Mouse (Mus musculus): ENCODE measurements around the gene Aggf1.
A peak's percentile ranks its signal among the peaks of the same experiment; 100 is the strongest.

The Aggf1 gene

DNA sequence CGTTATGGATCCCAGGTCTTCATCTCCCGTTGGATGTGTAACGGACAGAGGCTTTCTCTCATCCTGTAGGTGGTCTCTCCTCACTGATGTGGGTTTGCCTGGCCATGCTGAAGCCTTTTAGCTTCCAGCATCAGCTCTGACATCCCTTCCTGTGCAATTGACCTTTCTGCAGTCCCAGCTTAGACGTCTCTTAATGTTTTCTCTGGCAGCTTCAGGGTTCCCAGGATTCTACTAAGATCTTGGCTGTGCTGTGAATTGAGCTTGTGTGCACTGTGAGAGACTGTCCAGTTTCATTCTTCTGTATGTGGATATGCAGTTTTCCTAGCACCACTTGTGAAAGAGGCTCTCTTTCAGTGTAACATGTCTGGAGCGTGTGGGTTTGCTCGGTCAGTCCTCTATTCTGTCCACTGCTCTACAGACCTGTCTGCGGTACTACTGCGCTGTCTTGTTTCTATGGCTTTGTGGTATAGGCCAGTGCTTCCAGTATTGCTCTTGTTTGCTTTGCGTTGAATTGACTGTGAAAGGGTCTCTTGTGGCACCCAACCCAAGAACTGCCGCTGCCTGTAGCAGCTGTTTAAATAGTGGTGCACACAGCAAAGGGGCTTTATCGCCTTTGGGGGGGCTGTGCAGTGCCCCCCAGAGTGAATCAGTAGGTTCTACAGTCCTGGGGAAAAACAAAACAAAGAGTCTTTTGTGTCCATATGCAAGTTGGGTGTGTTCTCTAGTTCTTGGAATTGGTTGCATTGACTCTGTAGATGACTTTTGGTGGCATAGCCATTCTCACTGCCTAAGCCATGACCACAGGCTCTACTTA is 42.9 kb downstream of the Aggf1 start:
- DNase-seq (ENCODE audit: low spot score) = no peak

DNA sequence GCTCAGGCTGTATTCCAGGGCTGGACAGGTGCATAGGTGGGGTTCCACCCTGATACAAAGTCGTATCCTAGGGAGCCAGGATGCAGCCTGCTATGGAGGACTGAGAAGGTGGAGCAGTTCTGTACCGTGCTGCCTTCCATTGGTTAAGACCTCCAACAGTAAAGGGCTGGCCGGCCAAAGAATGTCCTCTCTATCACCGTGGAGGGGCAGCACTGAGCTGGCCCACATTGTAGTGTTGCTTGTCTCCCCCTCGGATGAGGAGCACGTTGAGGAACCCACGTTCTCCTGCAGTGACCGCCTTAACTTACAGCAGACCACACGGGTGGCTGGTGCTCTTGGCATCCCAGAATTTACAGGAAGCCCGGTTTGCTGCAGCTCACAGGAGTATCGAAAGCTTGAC is 44.6 kb downstream of the Aggf1 start:
- DNase-seq (ENCODE audit: low spot score) = no peak

DNA sequence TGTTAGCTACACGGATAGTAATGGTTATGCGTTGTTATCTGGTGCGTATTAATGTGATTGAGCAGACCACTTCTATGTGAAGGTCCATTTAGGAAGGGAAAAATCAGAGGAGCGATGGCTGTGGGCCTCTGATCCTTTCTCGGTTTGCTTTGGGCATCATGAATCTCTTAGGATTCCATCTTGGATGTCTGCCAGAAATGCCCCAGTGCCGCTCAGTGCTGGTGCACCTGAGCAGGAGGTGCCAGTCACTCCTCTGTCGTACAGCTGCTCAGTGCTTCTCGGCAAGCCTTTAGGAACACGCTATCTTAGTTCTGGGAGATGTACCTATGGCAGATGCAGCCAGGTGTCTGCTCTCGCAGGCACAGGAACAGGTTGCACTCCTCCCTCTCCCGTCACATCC is 46.4 kb downstream of the Aggf1 start:
- no peak for DNase-seq (ENCODE audit: low spot score)

DNA sequence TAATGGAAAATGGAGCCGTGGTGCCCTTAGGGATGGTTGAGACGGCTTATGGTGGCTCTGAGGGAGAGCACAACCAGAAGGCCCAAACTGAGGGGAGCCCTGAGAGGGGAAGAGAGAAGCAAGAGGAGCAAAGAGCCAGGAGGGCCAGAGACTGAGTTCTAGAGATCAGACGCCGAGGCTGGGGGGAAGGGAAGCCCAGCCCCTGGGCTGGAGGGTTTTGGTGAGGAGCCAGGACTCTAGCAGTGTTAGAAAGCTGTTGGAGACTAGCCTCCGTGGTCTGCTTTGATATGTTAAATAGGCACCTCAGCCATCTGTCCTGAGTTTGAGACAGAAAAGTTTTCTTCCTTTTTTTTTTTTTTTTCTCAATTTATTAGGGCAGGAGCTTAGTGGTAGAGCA is 47.8 kb downstream of the Aggf1 start:
- DNase-seq (ENCODE audit: low spot score) = peak; percentile 11

DNA sequence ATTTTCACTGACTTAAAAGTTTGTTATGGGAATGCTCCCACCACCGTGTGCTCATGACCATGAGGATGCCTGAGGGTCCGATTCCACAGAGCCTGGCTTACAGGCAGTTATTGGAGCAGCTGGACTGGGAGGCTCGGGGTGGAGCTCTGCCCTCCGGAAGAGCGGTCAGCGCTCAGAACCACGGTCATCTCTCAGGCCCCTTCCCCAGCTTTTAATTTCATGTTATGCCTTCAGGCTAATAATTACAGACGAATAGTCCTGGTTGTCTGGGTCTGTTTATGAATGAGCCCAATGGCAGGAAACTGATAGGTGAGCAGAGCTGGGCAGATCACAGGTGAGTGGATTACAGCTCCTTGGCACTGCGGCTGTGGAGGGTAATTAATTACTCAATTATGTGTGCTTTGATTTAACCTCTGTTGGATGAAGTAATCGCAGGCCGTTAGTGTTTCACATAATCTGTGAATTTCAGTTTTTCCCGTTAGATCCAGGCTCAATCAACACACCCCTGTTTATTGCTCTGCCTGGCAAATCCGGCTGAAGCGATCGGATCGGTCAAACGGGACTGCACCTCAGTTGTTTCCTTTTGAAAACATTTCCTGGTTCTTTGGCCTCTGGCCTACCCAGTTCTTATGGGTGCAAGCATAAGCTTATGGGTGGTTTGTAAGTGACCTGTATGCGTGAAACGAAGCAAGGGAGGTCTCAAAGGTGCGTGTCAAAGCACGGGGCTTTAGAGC is 48.4 kb downstream of the Aggf1 start:
- DNase-seq (ENCODE audit: low spot score) = peak; percentile 81

DNA sequence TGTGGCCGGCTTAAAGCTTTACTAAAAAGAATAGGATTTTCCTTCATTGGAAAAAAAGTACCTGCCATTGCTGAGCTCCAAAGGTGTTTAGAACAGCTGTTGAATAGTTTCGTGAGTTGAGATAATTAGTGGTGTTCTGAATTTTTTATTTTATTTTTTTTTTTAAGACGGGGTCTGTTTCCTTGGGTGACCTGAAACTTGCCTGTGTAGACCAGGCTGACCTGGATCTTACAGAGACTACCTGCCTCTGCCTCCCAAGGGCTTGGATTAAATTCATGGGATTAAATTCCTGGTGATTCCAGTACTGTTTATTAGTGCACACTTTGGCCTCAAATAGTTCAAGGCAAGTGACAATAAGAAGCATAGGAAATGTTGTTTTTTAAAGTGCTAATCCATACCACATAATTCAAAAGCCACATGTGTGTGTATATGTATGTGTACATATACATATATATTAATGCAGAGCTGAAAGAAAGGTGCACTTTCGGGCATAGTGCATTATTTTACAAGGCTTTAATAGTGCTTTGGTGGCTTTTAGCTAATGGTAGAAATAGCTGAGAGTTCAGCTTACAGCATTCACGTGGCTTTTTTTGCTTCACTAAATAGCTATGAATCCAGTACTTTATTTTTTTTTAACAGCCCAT is 49.1 kb downstream of the Aggf1 start:
- peak; percentile 25 for DNase-seq (ENCODE audit: low spot score)

DNA sequence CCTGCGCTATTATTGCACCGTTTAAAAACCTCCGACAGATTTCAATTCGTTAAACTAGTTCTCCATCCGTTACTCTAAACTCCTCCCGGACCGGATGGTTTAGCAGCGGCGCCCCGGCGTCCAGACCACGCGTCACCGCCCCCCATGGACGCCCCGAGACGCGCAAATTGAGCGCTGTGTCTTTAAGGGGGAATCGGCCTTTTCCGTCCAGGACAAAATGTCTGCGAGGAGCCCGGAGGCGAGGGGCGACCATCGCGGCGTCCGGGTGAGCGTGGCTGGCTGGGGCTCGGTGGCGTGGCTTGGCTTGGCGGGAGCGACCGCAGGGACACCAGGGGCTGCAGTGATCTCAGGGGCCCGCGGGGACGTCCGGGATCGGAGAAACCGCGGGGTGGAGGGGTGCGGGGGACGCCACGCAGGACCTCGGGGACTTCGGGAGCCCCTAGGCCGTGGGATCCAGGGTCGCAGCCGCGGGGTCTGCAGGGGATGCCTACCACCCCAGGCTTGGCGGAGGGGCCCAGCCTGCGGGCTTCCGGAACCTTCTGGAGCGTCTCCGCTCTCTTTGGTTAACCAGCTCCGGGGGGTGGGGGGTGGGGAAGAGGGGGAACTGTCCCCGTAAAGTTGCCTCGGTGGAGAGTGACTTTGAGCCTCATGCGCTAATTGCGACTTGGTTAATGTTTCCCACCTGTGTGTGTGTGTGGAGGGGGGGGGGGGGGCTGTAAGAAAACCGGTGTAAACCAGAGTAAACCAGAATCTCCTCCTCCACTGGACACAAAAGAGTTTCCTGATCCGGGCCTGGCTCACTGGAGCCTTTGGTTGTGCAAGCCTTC is 49.9 kb downstream of the Aggf1 start:
- DNase-seq (ENCODE audit: low spot score) = peak; percentile 85

DNA sequence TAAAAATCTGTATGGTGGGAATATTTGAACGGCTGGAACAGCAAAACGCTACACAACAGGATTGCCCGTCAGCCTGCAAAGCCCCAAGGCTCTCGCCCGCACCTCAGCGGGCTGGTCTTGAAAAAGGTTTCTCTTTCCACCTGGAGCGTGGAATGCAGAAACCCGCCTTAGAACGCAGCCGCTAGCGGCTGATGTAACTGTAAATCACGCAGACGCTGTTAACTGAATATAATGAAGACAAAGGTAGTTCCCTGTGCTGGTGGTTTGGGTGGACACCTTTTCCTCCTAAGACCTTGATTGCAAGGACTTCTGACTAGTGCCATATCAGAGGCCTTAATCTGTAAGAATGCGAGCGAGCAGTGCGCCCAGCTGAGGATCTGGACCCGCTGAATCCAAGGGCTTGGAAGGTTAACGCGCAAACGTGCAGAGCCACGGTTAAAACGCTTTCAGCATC is 50.5 kb downstream of the Aggf1 start:
- no peak for DNase-seq (ENCODE audit: low spot score)

DNA sequence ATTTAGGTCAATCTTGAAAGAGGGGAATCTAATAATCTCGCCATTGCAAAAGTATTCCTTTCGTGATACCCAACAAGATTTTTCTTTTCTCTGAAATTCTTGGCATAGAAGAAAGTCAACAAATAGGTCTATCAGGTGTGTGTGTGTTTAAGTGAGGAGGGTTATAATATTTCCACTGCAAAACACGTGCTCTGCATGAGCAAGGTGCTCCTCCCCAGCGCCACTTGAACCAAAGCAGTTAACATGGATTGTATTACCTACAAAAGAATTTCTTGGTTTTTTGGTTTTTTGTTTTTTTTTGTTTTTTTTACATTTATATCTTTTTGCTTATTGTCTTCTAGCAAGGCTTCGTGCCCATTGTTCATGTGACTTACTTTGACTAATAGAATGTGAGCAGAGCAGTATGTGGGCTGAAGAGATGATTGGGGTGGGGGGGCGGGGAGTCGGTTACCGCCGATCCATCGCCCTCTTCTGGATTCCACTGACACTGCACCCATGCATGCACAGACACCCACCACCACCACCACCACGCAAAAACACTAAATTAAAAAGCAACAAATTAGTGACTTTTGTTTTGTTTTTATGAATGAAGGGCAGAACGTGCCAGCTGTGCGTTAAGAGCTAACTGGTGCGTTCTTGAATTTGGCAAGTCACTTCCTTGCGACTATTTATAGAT is 51.1 kb downstream of the Aggf1 start:
- DNase-seq (ENCODE audit: low spot score) = peak; percentile 81

DNA sequence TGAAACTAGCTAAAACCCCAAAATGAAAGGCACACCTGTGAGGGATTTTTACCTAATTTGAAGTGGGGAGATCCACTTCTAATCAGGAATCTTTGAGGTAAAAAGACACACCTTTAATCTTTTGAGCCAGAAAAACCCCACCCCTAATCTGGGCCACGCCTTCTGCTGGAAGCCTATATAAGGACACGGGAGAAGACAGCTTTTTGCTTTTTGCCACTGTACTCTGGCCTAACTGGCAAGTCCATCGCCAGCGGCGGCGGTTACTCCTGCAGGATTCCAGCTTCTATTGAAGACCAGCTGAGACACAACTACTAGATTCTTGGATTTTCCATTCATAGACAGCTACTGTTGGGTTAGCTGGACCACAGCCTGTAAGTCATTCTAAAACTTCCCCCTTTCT is 51.8 kb downstream of the Aggf1 start, which contains the start of gene Zbed3:
Gene Zbed3 (plus strand): TSS at position 213 of the 400 bp plus-strand sequence.
- DNase-seq (ENCODE audit: low spot score) = no peak

DNA sequence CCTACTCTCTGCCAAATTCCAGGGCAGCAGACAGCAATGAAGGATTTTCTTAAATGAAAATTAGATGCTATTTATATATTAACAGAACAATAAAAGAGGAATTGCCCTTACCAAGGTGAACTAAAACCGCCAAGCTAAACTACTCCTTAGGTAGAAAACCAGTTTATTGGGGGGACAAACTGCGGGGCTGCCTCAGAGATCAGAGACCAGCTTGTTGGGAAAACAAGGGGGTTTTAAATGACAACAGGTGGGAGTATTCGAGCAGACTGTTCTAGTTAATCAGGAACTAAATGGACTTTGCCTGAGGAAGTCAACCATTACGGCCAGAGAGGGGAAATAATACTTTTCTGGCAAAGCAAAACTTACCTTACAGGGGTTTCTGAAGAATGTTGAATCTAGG is 54.7 kb downstream of the Aggf1 start:
- DNase-seq (ENCODE audit: low spot score) = no peak

DNA sequence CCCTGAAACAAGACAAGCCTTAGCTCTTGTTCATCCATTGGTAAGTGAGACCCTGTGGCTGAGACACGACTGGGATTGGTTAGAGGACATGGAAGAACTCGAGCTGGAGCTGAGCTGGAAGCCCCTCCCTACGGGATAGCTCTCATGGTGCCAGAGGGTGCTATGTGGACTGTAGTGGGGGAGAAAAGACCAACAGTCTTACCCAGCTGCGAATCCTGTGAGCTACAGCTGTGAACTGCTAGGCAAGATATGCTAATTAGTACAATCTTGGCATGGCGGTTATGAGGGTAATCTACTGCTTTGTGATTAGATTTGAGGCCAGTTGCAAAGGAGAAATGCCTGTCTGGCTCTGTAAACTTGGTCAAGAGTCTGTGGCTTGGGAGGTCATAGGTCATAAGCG is 56.0 kb downstream of the Aggf1 start:
- no peak for DNase-seq (ENCODE audit: low spot score)

DNA sequence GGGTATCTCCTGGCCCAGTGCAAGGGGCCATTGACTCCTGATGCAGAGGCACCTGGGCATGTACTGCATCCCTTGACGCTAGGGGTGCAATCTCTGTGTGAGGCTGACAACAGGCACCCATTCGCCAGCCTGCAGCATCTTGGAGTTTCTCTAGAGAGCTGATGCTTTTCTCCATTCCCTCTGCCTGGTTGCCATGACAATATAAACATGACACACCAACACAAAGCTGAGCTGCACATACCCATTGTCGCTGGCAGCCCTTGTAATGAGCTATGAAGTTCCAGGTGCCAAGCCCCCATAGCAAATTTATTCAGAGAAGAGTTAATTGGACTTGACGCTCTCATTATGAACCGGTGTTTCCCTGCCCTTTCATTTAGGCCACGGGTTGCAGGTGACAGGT is 63.1 kb downstream of the Aggf1 start:
- no peak for DNase-seq (ENCODE audit: low spot score)

DNA sequence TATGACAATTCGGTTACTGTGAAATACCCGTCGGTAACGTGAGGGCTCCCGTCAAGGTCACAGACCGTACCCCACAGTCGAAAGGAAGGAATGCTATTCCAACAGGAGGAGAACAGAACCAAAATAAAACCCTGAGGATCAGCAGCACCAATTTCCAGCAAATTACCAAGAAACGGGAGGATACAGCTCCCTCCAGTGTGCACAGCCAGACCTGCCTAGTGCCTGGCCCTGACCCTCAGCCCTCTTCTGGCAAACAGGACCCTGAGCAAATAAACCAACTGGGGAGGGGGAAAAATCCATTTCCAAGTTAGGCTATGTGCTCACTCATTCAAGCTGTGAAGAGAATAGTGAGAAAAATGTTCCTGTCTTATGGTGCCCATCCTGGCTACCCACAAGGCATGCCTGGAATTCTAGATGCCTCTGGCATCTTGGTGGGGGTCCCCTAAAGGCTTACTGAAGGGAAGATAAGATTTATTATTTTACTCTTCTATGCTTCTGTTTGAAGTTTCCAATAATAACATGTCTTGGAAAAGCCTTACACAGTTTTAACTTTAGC is 68.0 kb downstream of the Aggf1 start:
- DNase-seq (ENCODE audit: low spot score) = no peak

DNA sequence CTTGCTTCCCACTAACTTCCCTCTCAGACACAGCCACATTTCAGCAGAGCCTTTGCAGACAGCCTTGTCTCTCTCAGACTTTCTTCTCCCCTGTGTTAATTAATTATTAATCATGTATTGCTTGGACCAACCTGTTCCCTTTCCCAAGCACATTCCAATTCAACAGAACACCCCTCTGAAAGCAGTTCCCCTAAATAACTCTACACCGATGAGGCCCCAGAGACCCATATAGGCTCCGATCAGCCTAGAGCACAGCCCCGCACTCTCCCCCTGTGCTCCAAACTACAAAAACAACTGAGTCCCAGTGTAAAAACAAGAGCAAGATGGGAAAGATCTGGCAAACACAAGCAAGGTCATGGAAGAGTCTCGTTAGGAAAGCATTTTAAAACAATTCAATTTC is 68.6 kb downstream of the Aggf1 start:
- no peak for DNase-seq (ENCODE audit: low spot score)

All from embryo, embryonic 10 days (tissue).